ENCODE assay signal across 8 mouse cellular contexts in genomic region chr3:104818749-104819134, GRCm38 (mm10). TPM values are rescaled to one million over a fixed set of nuclear protein-coding genes. Genes with fewer than 3 reads are reported as not detected.
DNase-seq lines count a peak whose midpoint lies in the region; ATAC-seq and TF ChIP-seq lines count a peak whose summit lies in the region.

No protein-coding gene starts in this region.

- no peak for TF ChIP-seq POLR2A in heart, adult 2 months (IDR thresholded peaks at IDR 0.05; ENCODE audit: insufficient read depth, low read depth, low read length)

- TF ChIP-seq CTCF in heart, adult 2 months (IDR thresholded peaks at IDR 0.05): no peak
- no peak for TF ChIP-seq CTCF in lung, postnatal 0 days (IDR thresholded peaks at IDR 0.05)

- peak overlapping the region; percentile 89 for H3K27ac ChIP-seq in heart, adult 2 months
- H3K27ac ChIP-seq in heart, embryonic 16.5 days (ENCODE audit: low read length): peak overlapping the region; percentile 98
- peak overlapping the region; percentile 93 for H3K27ac ChIP-seq in lung, postnatal 0 days (ENCODE audit: low read length)

- H3K79me2 ChIP-seq in heart, adult 2 months (replicated peaks; ENCODE audit: control insufficient read depth, insufficient read depth, low read length): no peaks in the 10 kb centered on the region; the same call in 1 of the 2 replicates

- H3K36me3 ChIP-seq in heart, adult 2 months (ENCODE audit: control insufficient read depth, insufficient read depth, low read length): peaks cover 11% of the 10 kb centered on the region
- peaks cover 2% of the 10 kb centered on the region; the same call in 1 of the 2 replicates for H3K36me3 ChIP-seq in heart, embryonic 16.5 days (ENCODE audit: control insufficient read depth, insufficient read depth)
- no peaks in the 10 kb centered on the region for H3K36me3 ChIP-seq in lung, postnatal 0 days (ENCODE audit: insufficient read depth, low read length)

- intact Hi-C loops in heart, adult 2 months (cut with DNase I): loop anchor here (1.0 kb wide), 2 partner anchors 30 to 46 kb away; partner anchors contain the start of genes Capza1, Rhoc and St7l

- H3K4me1 ChIP-seq in heart, adult 2 months (ENCODE audit: control insufficient read depth, insufficient read depth, low read length): peaks cover 1% of the 10 kb centered on the region
- H3K4me1 ChIP-seq in heart, embryonic 16.5 days (ENCODE audit: control insufficient read depth, insufficient read depth, low read length): peaks cover 42% of the 10 kb centered on the region
- H3K4me1 ChIP-seq in lung, postnatal 0 days (ENCODE audit: insufficient read depth, low read depth, low read length): peaks cover 7% of the 10 kb centered on the region; the same call in 1 of the 2 replicates

- no peak for DNase-seq in heart, adult 2 months
- no peak for DNase-seq in heart, adult 11 months
- peak; percentile 58 for DNase-seq in lung, postnatal 0 days (ENCODE audit: low spot score)
- no peak for DNase-seq in layer of hippocampus, postnatal 14 days (ENCODE audit: low spot score in 2 of 2)
- no peak for DNase-seq in ovary, postnatal 36 days (ENCODE audit: low spot score)

- H3K4me3 ChIP-seq in heart, adult 2 months: peak overlapping the region; percentile 94
- peak overlapping the region; percentile 95 for H3K4me3 ChIP-seq in heart, embryonic 16.5 days (ENCODE audit: low read length)
- H3K4me3 ChIP-seq in lung, postnatal 0 days (ENCODE audit: low read depth, low read length): peak overlapping the region; percentile 86

- no peaks in the 10 kb centered on the region for H3K27me3 ChIP-seq in heart, adult 2 months (ENCODE audit: control insufficient read depth, insufficient read depth, low read length)
- H3K27me3 ChIP-seq in heart, embryonic 16.5 days (ENCODE audit: control insufficient read depth, insufficient read depth, low read length): no peaks in the 10 kb centered on the region
- H3K27me3 ChIP-seq in lung, postnatal 0 days (replicated peaks; ENCODE audit: insufficient read depth, low read length): no peaks in the 10 kb centered on the region

- 1% methylated on average over 3 of the region's 3 CpGs for WGBS in heart, adult 2 months
- WGBS in heart, embryonic 16.5 days: under 1% methylated on average over 3 of the region's 3 CpGs
- WGBS in lung, postnatal 0 days: 3% methylated on average over 3 of the region's 3 CpGs

- no peaks in the 10 kb centered on the region for H3K9me3 ChIP-seq in heart, embryonic 16.5 days (replicated peaks; ENCODE audit: control insufficient read depth, low read length)
- no peaks in the 10 kb centered on the region for H3K9me3 ChIP-seq in lung, postnatal 0 days (ENCODE audit: low read length)

- H3K4me2 ChIP-seq in heart, embryonic 16.5 days (ENCODE audit: low read depth, low read length): peak overlapping the region; percentile 85
- H3K4me2 ChIP-seq in lung, postnatal 0 days (replicated peaks; ENCODE audit: low read depth, low read length): peak overlapping the region; percentile 87

- no peak for TF ChIP-seq EP300 in heart, adult 2 months (IDR thresholded peaks at IDR 0.05; ENCODE audit: insufficient read depth, low read depth, low read length)
- TF ChIP-seq EP300 in lung, postnatal 0 days (IDR thresholded peaks at IDR 0.05): no peak

- peak overlapping the region; percentile 94 for H3K9ac ChIP-seq in heart, adult 2 months (ENCODE audit: low read depth, low read length)
- peak overlapping the region; percentile 98 for H3K9ac ChIP-seq in heart, embryonic 16.5 days (ENCODE audit: low read length)
- H3K9ac ChIP-seq in lung, postnatal 0 days (replicated peaks; ENCODE audit: low read depth): no peak overlapping the region

- peak; percentile 8 for ATAC-seq in CD4-positive, CD25-positive, alpha-beta regulatory T cell, adult 4 months
- no peak for ATAC-seq in heart, embryonic 16.5 days (replicated peaks; ENCODE audit: extremely low read depth, insufficient read depth, low FRiP score)
- no peak for ATAC-seq in lung, postnatal 0 days
- no peak for ATAC-seq in monocyte, adult 5-6 weeks (replicated peaks; ENCODE audit: insufficient number of reproducible peaks, low FRiP score, low TSS enrichment, poor library complexity, severe bottlenecking)

RNA-seq across cellular contexts. Expression of gene Mov10, which starts 0.4 kb away (rescaled TPM):
- total RNA-seq in heart, adult 2 months (2021): 1 to 10 TPM; 4.6 to 5.9 TPM
- polyA plus RNA-seq in heart, adult 2 months (2012; rRNA removed): 5.7 and 7.4 TPM in 2 replicates
- 10 to 100 TPM; 27.8 to 49.0 TPM for polyA plus RNA-seq in CD4-positive, CD25-positive, alpha-beta regulatory T cell, adult 4 months (2017; shearing (Covaris generic))
- polyA plus RNA-seq in heart, embryonic 16.5 days (2015; fragmentation: Nextera tagmentation; extraction: Ambion mirVana): 25.4 and 29.7 TPM in 2 replicates
- 22.2 and 28.8 TPM in 2 replicates for polyA plus RNA-seq in lung, postnatal 0 days (2015; fragmentation: Nextera tagmentation; extraction: Ambion mirVana)
- total RNA-seq in monocyte, adult 5-6 weeks (2017): 3.2 to 8.2 TPM (median 7.1 TPM) in 3 replicates
- 1 to 10 TPM; 7.9 to 9.4 TPM for total RNA-seq in layer of hippocampus, postnatal 14 days (2021)

RNA-seq across cellular contexts. Expression of gene Rhoc, which starts 30.6 kb away (rescaled TPM):
- 10 to 100 TPM; 83.8 to 89.9 TPM for total RNA-seq in heart, adult 2 months (2021)
- 85.3 and 101 TPM in 2 replicates for polyA plus RNA-seq in heart, adult 2 months (2012; rRNA removed)
- 1 to 10 TPM; 7.4 to 7.8 TPM for polyA plus RNA-seq in CD4-positive, CD25-positive, alpha-beta regulatory T cell, adult 4 months (2017; shearing (Covaris generic))
- polyA plus RNA-seq in heart, embryonic 16.5 days (2015; fragmentation: Nextera tagmentation; extraction: Ambion mirVana): 165 TPM in 2 replicates
- polyA plus RNA-seq in lung, postnatal 0 days (2015; fragmentation: Nextera tagmentation; extraction: Ambion mirVana): 242 and 258 TPM in 2 replicates
- total RNA-seq in monocyte, adult 5-6 weeks (2017): 10.9 to 45.4 TPM (median 13.3 TPM) in 3 replicates
- 10 to 100 TPM; 35.3 to 37.6 TPM for total RNA-seq in layer of hippocampus, postnatal 14 days (2021)

RNA-seq across cellular contexts. Expression of gene Fam19a3, which starts 37.1 kb away (rescaled TPM):
- 1 to 10 TPM; 1.2 to 1.4 TPM for total RNA-seq in heart, adult 2 months (2021)
- 2.4 and 3.4 TPM in 2 replicates for polyA plus RNA-seq in heart, adult 2 months (2012; rRNA removed)
- polyA plus RNA-seq in CD4-positive, CD25-positive, alpha-beta regulatory T cell, adult 4 months (2017; shearing (Covaris generic)): 1 to 10 TPM in 1 of 2 experiments, under 1 TPM in 1; 0.67 to 1.2 TPM
- 0.99 and 1.8 TPM in 2 replicates for polyA plus RNA-seq in heart, embryonic 16.5 days (2015; fragmentation: Nextera tagmentation; extraction: Ambion mirVana)
- 0.02 TPM in 2 replicates for polyA plus RNA-seq in lung, postnatal 0 days (2015; fragmentation: Nextera tagmentation; extraction: Ambion mirVana)
- 0.32 to 4.9 TPM (median 1.9 TPM) in 3 replicates for total RNA-seq in monocyte, adult 5-6 weeks (2017)
- under 1 TPM in 1 of 2 experiments, not detected in 1; 0.10 TPM for total RNA-seq in layer of hippocampus, postnatal 14 days (2021)

RNA-seq across cellular contexts. Expression of gene Ppm1j, which starts 37.9 kb away (rescaled TPM):
- 10 to 100 TPM; 17.5 to 20.1 TPM for total RNA-seq in heart, adult 2 months (2021)
- 42.4 and 47.6 TPM in 2 replicates for polyA plus RNA-seq in heart, adult 2 months (2012; rRNA removed)
- polyA plus RNA-seq in CD4-positive, CD25-positive, alpha-beta regulatory T cell, adult 4 months (2017; shearing (Covaris generic)): 10 to 100 TPM; 14.5 to 29.2 TPM
- 36.9 and 38.9 TPM in 2 replicates for polyA plus RNA-seq in heart, embryonic 16.5 days (2015; fragmentation: Nextera tagmentation; extraction: Ambion mirVana)
- 3.7 and 4.4 TPM in 2 replicates for polyA plus RNA-seq in lung, postnatal 0 days (2015; fragmentation: Nextera tagmentation; extraction: Ambion mirVana)
- total RNA-seq in monocyte, adult 5-6 weeks (2017): 29.4 to 78.1 TPM (median 44.9 TPM) in 3 replicates
- total RNA-seq in layer of hippocampus, postnatal 14 days (2021): 1 to 10 TPM in 1 of 2 experiments, under 1 TPM in 1; 0.81 to 2.7 TPM

RNA-seq across cellular contexts. Expression of gene St7l, which starts 45.1 kb away (rescaled TPM):
- 10 to 100 TPM; 16.7 to 19.3 TPM for total RNA-seq in heart, adult 2 months (2021)
- polyA plus RNA-seq in heart, adult 2 months (2012; rRNA removed): 3.7 and 7.2 TPM in 2 replicates
- 10 to 100 TPM; 29.6 to 38.5 TPM for polyA plus RNA-seq in CD4-positive, CD25-positive, alpha-beta regulatory T cell, adult 4 months (2017; shearing (Covaris generic))
- 24.8 and 29.1 TPM in 2 replicates for polyA plus RNA-seq in heart, embryonic 16.5 days (2015; fragmentation: Nextera tagmentation; extraction: Ambion mirVana)
- 28.4 and 32.9 TPM in 2 replicates for polyA plus RNA-seq in lung, postnatal 0 days (2015; fragmentation: Nextera tagmentation; extraction: Ambion mirVana)
- 23.3 to 54.1 TPM (median 23.4 TPM) in 3 replicates for total RNA-seq in monocyte, adult 5-6 weeks (2017)
- total RNA-seq in layer of hippocampus, postnatal 14 days (2021): 10 to 100 TPM; 45.1 to 46.2 TPM
